27 mouse cellular contexts compared by ENCODE assay signal in the genomic region with DNA sequence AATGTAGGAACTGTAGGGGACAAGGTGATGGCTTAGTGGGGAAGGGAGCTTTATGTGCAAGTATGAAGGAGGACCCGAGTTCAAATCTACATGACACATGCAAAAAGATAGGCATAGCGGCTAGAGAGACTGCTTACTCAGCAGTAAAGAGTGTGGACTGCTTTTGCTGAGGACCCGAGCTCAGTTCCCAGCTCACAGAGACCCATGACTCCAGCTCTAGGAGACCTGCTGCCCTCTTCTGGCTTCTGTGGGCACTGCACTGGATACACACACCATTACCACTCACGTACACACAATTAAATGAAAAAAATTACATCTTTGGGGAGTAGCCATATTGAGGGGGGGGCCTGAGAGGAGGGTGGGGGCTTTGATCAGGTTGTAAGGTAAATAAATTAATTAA.
DNase-seq lines count a peak whose midpoint lies in the region; ATAC-seq and TF ChIP-seq lines count a peak whose summit lies in the region.
"Had no signal": no experiment of that assay in that cellular context is flagged by ENCODE, and none has a peak within 500 bp of the region (broad histone marks: within the 10 kb centered on the region; RNA-seq: fewer than 3 reads in every experiment).

No protein-coding gene starts in this region.

- H3K36me3 ChIP-seq in kidney, adult 2 months (ENCODE audit: control insufficient read depth, insufficient read depth, low read length) = no peaks in the 10 kb centered on the region
- H3K36me3 ChIP-seq in midbrain, postnatal 0 days (ENCODE audit: insufficient read depth, low read length) = no peaks in the 10 kb centered on the region
- no peaks in the 10 kb centered on the region for H3K36me3 ChIP-seq in midbrain, embryonic 13.5 days
- H3K36me3 ChIP-seq: embryonic facial prominence, embryonic 15.5 days; heart, embryonic 13.5 days; hindbrain, embryonic 12.5 days; limb, embryonic 13.5 days; midbrain, embryonic 10.5 days had no signal

- no peak for ATAC-seq in midbrain, postnatal 0 days (ENCODE audit: low FRiP score)
- no peak for ATAC-seq in midbrain, embryonic 13.5 days
- ATAC-seq: activated CD4-positive, CD25-positive, alpha-beta regulatory T cell, adult 4 months; forebrain, embryonic 14.5 days; inflammation-experienced regulatory T-cells, adult 6 months; Patski had no signal

- 94% methylated on average over 4 of the region's 4 CpGs for WGBS in kidney, adult 2 months
- WGBS in midbrain, postnatal 0 days = 89% methylated on average over 4 of the region's 4 CpGs
- 90% methylated on average over 4 of the region's 4 CpGs for WGBS in midbrain, embryonic 13.5 days

- H3K9me3 ChIP-seq in midbrain, postnatal 0 days (ENCODE audit: low read length) = no peaks in the 10 kb centered on the region
- no peaks in the 10 kb centered on the region for H3K9me3 ChIP-seq in midbrain, embryonic 13.5 days
- H3K9me3 ChIP-seq: embryonic facial prominence, embryonic 15.5 days; heart, embryonic 13.5 days; hindbrain, embryonic 12.5 days; limb, embryonic 13.5 days; midbrain, embryonic 10.5 days had no signal

- no peaks in the 10 kb centered on the region for H3K4me1 ChIP-seq in kidney, adult 2 months (ENCODE audit: control insufficient read depth, insufficient read depth, low read length)
- H3K4me1 ChIP-seq in midbrain, postnatal 0 days (ENCODE audit: insufficient read depth, low read length) = no peaks in the 10 kb centered on the region
- H3K4me1 ChIP-seq in midbrain, embryonic 13.5 days (replicated peaks) = no peaks in the 10 kb centered on the region
- H3K4me1 ChIP-seq: embryonic facial prominence, embryonic 15.5 days; heart, embryonic 13.5 days; hindbrain, embryonic 12.5 days; limb, embryonic 13.5 days; midbrain, embryonic 10.5 days had no signal

- no peak overlapping the region for H3K9ac ChIP-seq in midbrain, postnatal 0 days (replicated peaks; ENCODE audit: low read length, poor library complexity, severe bottlenecking)
- H3K9ac ChIP-seq in midbrain, embryonic 13.5 days (replicated peaks) = no peak overlapping the region
- H3K9ac ChIP-seq: embryonic facial prominence, embryonic 15.5 days; heart, embryonic 13.5 days; hindbrain, embryonic 12.5 days; limb, embryonic 13.5 days had no signal

- H3K4me3 ChIP-seq in kidney, adult 2 months (ENCODE audit: insufficient read depth, low read depth, low read length) = no peak overlapping the region
- no peak overlapping the region for H3K4me3 ChIP-seq in midbrain, postnatal 0 days (ENCODE audit: low read depth, low read length)
- H3K4me3 ChIP-seq in midbrain, embryonic 13.5 days (replicated peaks) = no peak overlapping the region
- H3K4me3 ChIP-seq: embryonic facial prominence, embryonic 15.5 days; heart, embryonic 13.5 days; hindbrain, embryonic 12.5 days; limb, embryonic 13.5 days; midbrain, embryonic 10.5 days had no signal

- no peak overlapping the region for H3K27ac ChIP-seq in kidney, adult 2 months (ENCODE audit: insufficient read depth, low read depth, low read length)
- no peak overlapping the region for H3K27ac ChIP-seq in midbrain, postnatal 0 days (ENCODE audit: low read depth, low read length)
- no peak overlapping the region for H3K27ac ChIP-seq in midbrain, embryonic 13.5 days
- H3K27ac ChIP-seq: embryonic facial prominence, embryonic 15.5 days; heart, embryonic 13.5 days; hindbrain, embryonic 12.5 days; limb, embryonic 13.5 days; midbrain, embryonic 10.5 days had no signal

- no peak for TF ChIP-seq POLR2A in kidney, adult 2 months (IDR thresholded peaks at IDR 0.05; ENCODE audit: low read depth, low read length)
- TF ChIP-seq POLR2A in brain, embryonic 14.5 days (IDR thresholded peaks at IDR 0.05; ENCODE audit: borderline replicate concordance, extremely low read depth, insufficient read depth, insufficient read length, poor library complexity, severe bottlenecking) = no peak

- H3K27me3 ChIP-seq in kidney, adult 2 months (replicated peaks; ENCODE audit: control insufficient read depth, insufficient read depth, low read length) = no peaks in the 10 kb centered on the region; the same call in 1 of the 2 replicates
- no peaks in the 10 kb centered on the region for H3K27me3 ChIP-seq in midbrain, postnatal 0 days (ENCODE audit: insufficient read depth, low read length)
- H3K27me3 ChIP-seq in midbrain, embryonic 13.5 days = no peaks in the 10 kb centered on the region
- H3K27me3 ChIP-seq: embryonic facial prominence, embryonic 15.5 days; hindbrain, embryonic 12.5 days; limb, embryonic 13.5 days had no signal

- TF ChIP-seq CTCF in kidney, adult 2 months (conservative IDR thresholded peaks at IDR 0.05; ENCODE audit: insufficient read depth, insufficient read length, low read depth, low read length) = 0 out of 2 replicates have a peak, but pooled peaks have one; percentile 13
- TF ChIP-seq CTCF in midbrain, postnatal 0 days (IDR thresholded peaks at IDR 0.05) = peak; percentile 42
- TF ChIP-seq CTCF in brain, embryonic 14.5 days (IDR thresholded peaks at IDR 0.05; ENCODE audit: borderline replicate concordance, extremely low read depth, insufficient read depth, insufficient read length) = peak; percentile 29; the same call in 1 of the 2 replicates

- no peak overlapping the region for H3K4me2 ChIP-seq in midbrain, postnatal 0 days (ENCODE audit: low read depth, low read length, poor library complexity, severe bottlenecking)
- H3K4me2 ChIP-seq in midbrain, embryonic 13.5 days (replicated peaks) = no peak overlapping the region
- H3K4me2 ChIP-seq: embryonic facial prominence, embryonic 15.5 days; heart, embryonic 13.5 days; hindbrain, embryonic 12.5 days; limb, embryonic 13.5 days had no signal

- DNase-seq in kidney, adult 2 months = no peak
- DNase-seq in kidney, adult 11 months = no peak
- DNase-seq in midbrain, postnatal 0 days (ENCODE audit: low spot score) = no peak
- peak; percentile 61 for DNase-seq in ES-CJ7 (ENCODE audit: low read depth, low spot score)
- DNase-seq in brain, embryonic 14.5 days (ENCODE audit: low read depth) = no peak
- DNase-seq in urinary bladder, adult 18-20 months (ENCODE audit: low spot score in 2 of 2) = no peak
- DNase-seq: adrenal gland, adult 8-10 months; cerebellum, adult 8-10 months; gastrocnemius, postnatal 14 days; heart, adult 18-20 months; heart, postnatal 14 days; kidney, adult 9 months; kidney, postnatal 14 days; layer of hippocampus, postnatal 36 days; lung, adult 18-20 months; lung, postnatal 10 days; thymus, postnatal 4 days had no signal
